Mouse (Mus musculus) heart, embryonic 14.5 days (tissue): Measurements from ENCODE around the gene Rarres1. TPM values are rescaled to one million over a fixed set of nuclear protein-coding genes. Genes with fewer than 3 reads are reported as not detected.

Experiments used
- polyA plus RNA-seq: library from polyadenylated mRNA; unstranded; fragments of >200 nt; fragmentation: Nextera tagmentation; extraction: Ambion mirVana; gene quantifications from 2 replicates; pipeline ENCODE4 v1.2.1, GENCODE M21; 2014

Rarres1 gene
- polyA plus RNA-seq, 1 experiment from 2014 or later: 1.5 TPM

Other genes with a start within 250 kb of the Rarres1 start
- gene Mlf1, start 141.4 kb downstream of the Rarres1 start, polyA plus RNA-seq: 361 and 378 TPM in 2 replicates
- not detected in 2 replicates for gene Gm17402, start 140.4 kb downstream of the Rarres1 start, polyA plus RNA-seq
- 117 and 123 TPM in 2 replicates for gene Gfm1, start 85.4 kb downstream of the Rarres1 start, polyA plus RNA-seq
- gene Lxn, start 51.6 kb downstream of the Rarres1 start, polyA plus RNA-seq: 79.8 and 96.9 TPM in 2 replicates
- 42.7 and 46.2 TPM in 2 replicates for gene Mfsd1, start 67.2 kb upstream of the Rarres1 start, polyA plus RNA-seq